ENCODE assay signal across 21 mouse cellular contexts in genomic region chr10:99375101-99375500, GRCm38 (mm10).
DNase-seq lines count a peak whose midpoint lies in the region; ATAC-seq lines count a peak whose summit lies in the region.
"Had no signal": no experiment of that assay in that cellular context is flagged by ENCODE, and none has a peak within 500 bp of the region (broad histone marks: within the 10 kb centered on the region; RNA-seq: fewer than 3 reads in every experiment).

No protein-coding gene starts in this region.

- peak; percentile 57; the same call in 1 of the 2 replicates for ATAC-seq in limb, embryonic 11.5 days (ENCODE audit: insufficient number of reproducible peaks, low FRiP score, low TSS enrichment, low read depth)
- ATAC-seq in megakaryocyte, adult 5-6 weeks (ENCODE audit: poor library complexity, severe bottlenecking) = no peak
- ATAC-seq: forebrain, embryonic 16.5 days; midbrain, embryonic 15.5 days had no signal

- 25% methylated on average over 5 of the region's 5 CpGs for WGBS in embryonic facial prominence, embryonic 10.5 days
- WGBS in limb, embryonic 11.5 days = 5% methylated on average over 5 of the region's 5 CpGs

- intact Hi-C loops in heart, postnatal 25 days (cut with DNase I) = no loop called here

- H3K4me2 ChIP-seq in limb, embryonic 11.5 days (ENCODE audit: low read depth, severe bottlenecking) = no peak overlapping the region
- H3K4me2 ChIP-seq: embryonic facial prominence, embryonic 13.5 days; hindbrain, embryonic 14.5 days; liver, embryonic 13.5 days; lung, embryonic 15.5 days; midbrain, embryonic 15.5 days had no signal

- no peak overlapping the region for H3K4me3 ChIP-seq in embryonic facial prominence, embryonic 10.5 days
- no peak overlapping the region for H3K4me3 ChIP-seq in limb, embryonic 11.5 days (ENCODE audit: low read depth, low read length)
- H3K4me3 ChIP-seq: embryonic facial prominence, embryonic 13.5 days; liver, embryonic 13.5 days; lung, embryonic 15.5 days; midbrain, embryonic 15.5 days had no signal

- H3K9ac ChIP-seq in limb, embryonic 11.5 days (ENCODE audit: low read length) = no peak overlapping the region
- H3K9ac ChIP-seq: embryonic facial prominence, embryonic 13.5 days; hindbrain, embryonic 14.5 days; liver, embryonic 13.5 days; lung, embryonic 15.5 days; midbrain, embryonic 15.5 days had no signal

- DNase-seq in heart, adult 11 months = peak; percentile 72
- no peak for DNase-seq in heart, postnatal 25 days (ENCODE audit: low spot score)
- DNase-seq in embryonic facial prominence, embryonic 10.5 days (ENCODE audit: low spot score) = peak; percentile 20
- peak; percentile 61 for DNase-seq in limb, embryonic 11.5 days (ENCODE audit: low spot score)
- DNase-seq in thymus, postnatal 0 days (ENCODE audit: low spot score) = peak; percentile 39
- DNase-seq in kidney, adult 8-10 months = no peak
- DNase-seq in left cerebral cortex, adult 11 months (ENCODE audit: low spot score) = no peak
- DNase-seq: adrenal gland, postnatal 10 days; cerebellum, postnatal 10 days; gastrocnemius, postnatal 36 days; heart, postnatal 36 days; kidney, adult 2 months; kidney, postnatal 10 days; liver, embryonic 13.5 days; lung, postnatal 36 days had no signal

- H3K36me3 ChIP-seq in embryonic facial prominence, embryonic 10.5 days (replicated peaks) = no peaks in the 10 kb centered on the region
- no peaks in the 10 kb centered on the region for H3K36me3 ChIP-seq in limb, embryonic 11.5 days (ENCODE audit: control insufficient read depth, insufficient read depth, low read length)
- H3K36me3 ChIP-seq: embryonic facial prominence, embryonic 13.5 days; liver, embryonic 13.5 days; lung, embryonic 15.5 days; midbrain, embryonic 15.5 days had no signal

- no peak overlapping the region for H3K27ac ChIP-seq in embryonic facial prominence, embryonic 10.5 days (replicated peaks)
- no peak overlapping the region for H3K27ac ChIP-seq in limb, embryonic 11.5 days (replicated peaks; ENCODE audit: low read depth, low read length)
- H3K27ac ChIP-seq: embryonic facial prominence, embryonic 13.5 days; hindbrain, embryonic 14.5 days; liver, embryonic 13.5 days; lung, embryonic 15.5 days; midbrain, embryonic 15.5 days had no signal

- H3K4me1 ChIP-seq in embryonic facial prominence, embryonic 10.5 days = peaks cover 24% of the 10 kb centered on the region
- peaks cover 5% of the 10 kb centered on the region for H3K4me1 ChIP-seq in limb, embryonic 11.5 days (ENCODE audit: control insufficient read depth, insufficient read depth, low read length)
- H3K4me1 ChIP-seq: liver, embryonic 13.5 days; midbrain, embryonic 15.5 days had no signal

- H3K9me3 ChIP-seq in embryonic facial prominence, embryonic 10.5 days = no peaks in the 10 kb centered on the region
- H3K9me3 ChIP-seq in limb, embryonic 11.5 days (ENCODE audit: control insufficient read depth, low read length) = no peaks in the 10 kb centered on the region
- H3K9me3 ChIP-seq: embryonic facial prominence, embryonic 13.5 days; liver, embryonic 13.5 days; lung, embryonic 15.5 days; midbrain, embryonic 15.5 days had no signal

- no peaks in the 10 kb centered on the region for H3K27me3 ChIP-seq in embryonic facial prominence, embryonic 10.5 days (replicated peaks; ENCODE audit: low read depth, poor library complexity, severe bottlenecking)
- no peaks in the 10 kb centered on the region for H3K27me3 ChIP-seq in limb, embryonic 11.5 days (ENCODE audit: control insufficient read depth, insufficient read depth, low read length)
- H3K27me3 ChIP-seq: liver, embryonic 13.5 days; lung, embryonic 15.5 days; midbrain, embryonic 15.5 days had no signal

Comparison
In these comparisons a context has a peak if more than half of its experiments do, and no peak if none do; other contexts are left out.
1. DNase-seq: peak in heart, adult 11 months (single experiment), embryonic facial prominence, embryonic 10.5 days (single experiment), limb, embryonic 11.5 days (single experiment) and thymus, postnatal 0 days (single experiment); none in heart, postnatal 25 days (single experiment), kidney, adult 8-10 months (0 of 2) and left cerebral cortex, adult 11 months (single experiment).